Mouse (Mus musculus): Measurements from ENCODE around the gene H2-Q1. TPM values are rescaled to one million over a fixed set of nuclear protein-coding genes. Genes with fewer than 3 reads are reported as not detected.

The H2-Q1 gene
- not detected in 2 replicates for polyA plus RNA-seq (2015; fragmentation: Nextera tagmentation; extraction: Ambion mirVana)

- Histone ChIP-seq H3K36me3 (ENCODE audit: control insufficient read depth, insufficient read depth, low read length) (no peaks in the 10 kb centered on the region), H3K27me3 (ENCODE audit: control insufficient read depth, insufficient read depth, low read length) (no peaks in the 10 kb centered on the region), H3K4me1 (replicated peaks; ENCODE audit: control insufficient read depth, insufficient read depth) (no peaks in the 10 kb centered on the region), H3K4me2 (replicated peaks; ENCODE audit: low read depth) (peak within 1 kb of the TSS; percentile 51), H3K9me3 (ENCODE audit: control insufficient read depth, low read length) (no peaks in the 10 kb centered on the region), H3K27ac (replicated peaks) (no peak within 1 kb of the TSS), H3K9ac (ENCODE audit: low read length) (peak within 1 kb of the TSS; percentile 8), H3K4me3 (ENCODE audit: low read depth, low read length) (peak within 1 kb of the TSS; percentile 33)
- ATAC-seq (ENCODE audit: low FRiP score, low TSS enrichment) (no peak), DNase-seq (ENCODE audit: low spot score) (no peak)
- no peak for TF ChIP-seq EP300 (optimal IDR thresholded peaks at IDR 0.05)
- TF ChIP-seq CTCF (IDR thresholded peaks at IDR 0.05; ENCODE audit: low read depth): no peak
- 2% methylated on average over 53 of the region's 55 CpGs for WGBS
These were observed at the start of gene H2-Q1 for GRCm38 (mm10) chr17:35320327-35321081. H2-Q1 (plus strand) TSS chr17:35320405.

- no peak for ATAC-seq (ENCODE audit: low FRiP score, low TSS enrichment)
- DNase-seq (ENCODE audit: low spot score): no peak
- Histone ChIP-seq H3K4me2 (replicated peaks; ENCODE audit: low read depth) (no peak overlapping the region), H3K4me3 (ENCODE audit: low read depth, low read length) (no peak overlapping the region), H3K36me3 (ENCODE audit: control insufficient read depth, insufficient read depth, low read length) (no peaks in the 10 kb centered on the region), H3K4me1 (replicated peaks; ENCODE audit: control insufficient read depth, insufficient read depth) (no peaks in the 10 kb centered on the region), H3K9me3 (ENCODE audit: control insufficient read depth, low read length) (no peaks in the 10 kb centered on the region), H3K27me3 (ENCODE audit: control insufficient read depth, insufficient read depth, low read length) (no peaks in the 10 kb centered on the region), H3K9ac (ENCODE audit: low read length) (no peak overlapping the region), H3K27ac (replicated peaks) (no peak overlapping the region)
- 59% methylated on average over 3 of the region's 3 CpGs for WGBS
- TF ChIP-seq CTCF (IDR thresholded peaks at IDR 0.05; ENCODE audit: low read depth) (no peak), EP300 (optimal IDR thresholded peaks at IDR 0.05) (no peak)
These were observed 48.0 kb upstream of the H2-Q1 start for GRCm38 (mm10) chr17:35272249-35272648.

GRCm38 (mm10) chr17:35274770-35275169 is 45.4 kb upstream of the H2-Q1 start:
- H3K4me2 ChIP-seq (replicated peaks; ENCODE audit: low read depth): no peak overlapping the region
- ATAC-seq (ENCODE audit: low FRiP score, low TSS enrichment) (peak; percentile 53), DNase-seq (ENCODE audit: low spot score) (peak; percentile 80)
- no peaks in the 10 kb centered on the region for H3K27me3 ChIP-seq (ENCODE audit: control insufficient read depth, insufficient read depth, low read length)
- no peaks in the 10 kb centered on the region for H3K36me3 ChIP-seq (ENCODE audit: control insufficient read depth, insufficient read depth, low read length)
- no peak overlapping the region for H3K4me3 ChIP-seq (ENCODE audit: low read depth, low read length)
- no peak overlapping the region for H3K27ac ChIP-seq (replicated peaks)
- TF ChIP-seq EP300 (optimal IDR thresholded peaks at IDR 0.05) (no peak), CTCF (IDR thresholded peaks at IDR 0.05; ENCODE audit: low read depth) (peak; percentile 92)
- H3K9me3 ChIP-seq (ENCODE audit: control insufficient read depth, low read length): no peaks in the 10 kb centered on the region
- H3K4me1 ChIP-seq (replicated peaks; ENCODE audit: control insufficient read depth, insufficient read depth): no peaks in the 10 kb centered on the region
- no peak overlapping the region for H3K9ac ChIP-seq (ENCODE audit: low read length)
- 7% methylated on average over 11 of the region's 11 CpGs for WGBS

DNA sequence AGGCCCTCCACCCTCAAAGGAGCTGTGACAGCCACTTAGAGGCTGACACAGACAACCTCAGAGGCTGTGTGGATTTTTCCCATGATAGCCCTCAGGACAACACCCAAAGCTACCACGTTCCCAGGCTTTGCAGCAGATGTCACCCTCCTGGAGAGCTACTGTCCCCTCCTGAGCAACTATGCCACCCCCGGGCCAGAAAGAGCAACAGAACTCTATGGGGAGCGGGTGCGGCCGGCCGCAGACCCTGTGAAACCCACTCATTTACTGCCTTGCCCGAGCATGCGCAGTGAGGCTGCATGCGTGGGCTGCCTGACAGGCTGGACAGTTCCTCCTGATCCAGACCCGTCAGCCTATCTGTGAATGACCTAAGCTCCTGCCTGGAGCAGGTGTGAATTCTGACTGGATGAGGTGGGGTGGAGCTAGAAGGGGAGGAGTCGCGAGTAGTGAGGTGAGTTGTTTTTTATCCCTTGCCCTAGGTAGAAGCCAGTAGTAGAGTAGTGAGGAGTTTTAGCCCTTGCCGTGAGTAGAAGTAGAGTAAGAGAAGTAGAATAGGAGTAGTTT is 43.8 kb upstream of the H2-Q1 start:
- Histone ChIP-seq H3K9me3 (ENCODE audit: control insufficient read depth, low read length) (no peaks in the 10 kb centered on the region), H3K4me1 (replicated peaks; ENCODE audit: control insufficient read depth, insufficient read depth) (no peaks in the 10 kb centered on the region), H3K36me3 (ENCODE audit: control insufficient read depth, insufficient read depth, low read length) (no peaks in the 10 kb centered on the region), H3K4me3 (ENCODE audit: low read depth, low read length) (no peak overlapping the region), H3K27ac (replicated peaks) (no peak overlapping the region), H3K9ac (ENCODE audit: low read length) (no peak overlapping the region), H3K4me2 (replicated peaks; ENCODE audit: low read depth) (no peak overlapping the region), H3K27me3 (ENCODE audit: control insufficient read depth, insufficient read depth, low read length) (no peaks in the 10 kb centered on the region)
- DNase-seq (ENCODE audit: low spot score) (peak; percentile 40), ATAC-seq (ENCODE audit: low FRiP score, low TSS enrichment) (peak; percentile 48; the same call in 1 of the 2 replicates)
- 13% methylated on average over 13 of the region's 13 CpGs for WGBS
- TF ChIP-seq CTCF (IDR thresholded peaks at IDR 0.05; ENCODE audit: low read depth): no peak
- TF ChIP-seq EP300 (optimal IDR thresholded peaks at IDR 0.05): no peak

- Histone ChIP-seq H3K36me3 (ENCODE audit: control insufficient read depth, insufficient read depth, low read length) (no peaks in the 10 kb centered on the region), H3K9me3 (ENCODE audit: control insufficient read depth, low read length) (no peaks in the 10 kb centered on the region), H3K4me3 (ENCODE audit: low read depth, low read length) (no peak overlapping the region), H3K4me2 (replicated peaks; ENCODE audit: low read depth) (no peak overlapping the region), H3K27ac (replicated peaks) (no peak overlapping the region), H3K4me1 (replicated peaks; ENCODE audit: control insufficient read depth, insufficient read depth) (no peaks in the 10 kb centered on the region), H3K9ac (ENCODE audit: low read length) (no peak overlapping the region), H3K27me3 (ENCODE audit: control insufficient read depth, insufficient read depth, low read length) (no peaks in the 10 kb centered on the region)
- TF ChIP-seq EP300 (optimal IDR thresholded peaks at IDR 0.05) (no peak), CTCF (IDR thresholded peaks at IDR 0.05; ENCODE audit: low read depth) (no peak)
- ATAC-seq (ENCODE audit: low FRiP score, low TSS enrichment) (no peak), DNase-seq (ENCODE audit: low spot score) (no peak)
- WGBS: 80% methylated on average over 8 of the region's 8 CpGs
These were observed 42.2 kb upstream of the H2-Q1 start for GRCm38 (mm10) chr17:35278049-35278448.

Data from stomach, postnatal 0 days (tissue).